Mouse (Mus musculus) kidney, postnatal 36 days (tissue): ENCODE results near the gene Adam6a.
A peak's percentile ranks its signal among the peaks of the same experiment; 100 is the strongest.
"Not testable (repeated sequence)": the region's sequence is repeated elsewhere in the genome, so short reads cannot be mapped to it uniquely, and the experiment has no call there.

Experiments
- DNase-seq, 2 experiments: peaks; one replicate each; pipeline ENCODE4 v3.0.0; 2021 to 2022; ENCODE audit warnings: mixed read lengths in 2 of 2

Adam6a gene

GRCm38 (mm10) chr12:113543608-113544007, at the start of gene Adam6a:
Gene Adam6a (plus strand): TSS chr12:113543908.
- not testable (repeated sequence) for DNase-seq

- DNase-seq = no peak
These were observed 17.8 kb upstream of the Adam6a start for GRCm38 (mm10) chr12:113525901-113526300.

GRCm38 (mm10) chr12:113578241-113578640, 34.5 kb downstream of the Adam6a start:
- DNase-seq = peak; percentile 8 to 71

- DNase-seq = peak in 1 of 2 experiments; percentile 28
These were observed 44.3 kb downstream of the Adam6a start for GRCm38 (mm10) chr12:113588001-113588400.
